ENCODE assay signal across 1 mouse cellular context in the genomic region with DNA sequence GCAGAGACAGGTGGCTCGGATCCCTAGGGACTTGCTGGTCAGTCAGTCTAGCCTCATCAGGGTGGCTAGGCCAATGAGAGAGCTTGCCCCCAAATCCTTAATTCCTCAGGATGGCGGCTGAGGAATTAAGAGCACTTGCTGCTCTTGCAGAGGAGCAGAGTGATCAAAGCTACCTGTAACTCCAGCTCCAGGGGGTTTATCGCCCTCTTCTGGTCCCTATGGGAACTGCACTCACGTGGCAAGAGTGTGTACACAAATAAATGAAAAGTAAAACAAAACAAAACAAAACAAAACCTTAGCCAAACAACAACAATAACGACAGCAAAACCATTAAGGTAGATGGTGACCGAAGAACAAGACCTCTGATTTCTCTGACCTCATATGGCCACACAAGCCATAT.
TF ChIP-seq lines count a peak whose summit lies in the region.

No protein-coding gene starts in this region.

TF ChIP-seq in MEL, 35 proteins besides CTCF, POLR2A, EP300 and RAD21 (continued from another document):
- TF ChIP-seq USF2 (IDR thresholded peaks at IDR 0.05; ENCODE audit: borderline replicate concordance in 1 of 2, insufficient read depth in 1 of 2, low read depth in 1 of 2, low read length in 2 of 2) (no peak), MAFK (IDR thresholded peaks at IDR 0.05; ENCODE audit: borderline replicate concordance, low read depth, low read length) (no peak)
